8 mouse cellular contexts compared by ENCODE assay signal in genomic region chr13:58128768-58129671, GRCm38 (mm10). TPM values are rescaled to one million over a fixed set of nuclear protein-coding genes. Genes with fewer than 3 reads are reported as not detected.
DNase-seq lines count a peak whose midpoint lies in the region; ATAC-seq lines count a peak whose summit lies in the region.

No protein-coding gene starts in this region.

- H3K27ac ChIP-seq in hindbrain, embryonic 15.5 days (replicated peaks), result peak overlapping the region; percentile 100

- H3K36me3 ChIP-seq in hindbrain, embryonic 15.5 days, result no peaks in the 10 kb centered on the region

- under 1% methylated on average over 78 of the region's 83 CpGs for WGBS in hindbrain, embryonic 15.5 days

- H3K9me3 ChIP-seq in hindbrain, embryonic 15.5 days, result no peaks in the 10 kb centered on the region

- peak overlapping the region; percentile 81 for H3K4me2 ChIP-seq in hindbrain, embryonic 15.5 days

- no peaks in the 10 kb centered on the region for H3K27me3 ChIP-seq in hindbrain, embryonic 15.5 days

- peak overlapping the region; percentile 95 for H3K9ac ChIP-seq in hindbrain, embryonic 15.5 days

- peak; percentile 95 for DNase-seq in T-cell, adult 2 months (ENCODE audit: low spot score)
- peak; percentile 96 to 98 for DNase-seq in cerebellum, postnatal 36 days
- peak; percentile 96 for DNase-seq in frontal cortex, postnatal 36 days (ENCODE audit: low spot score in 2 of 2)
- peak; percentile 91 for DNase-seq in left cerebral cortex, adult 11 months (ENCODE audit: low spot score)
- peak; percentile 96 for DNase-seq in lung, postnatal 36 days
- DNase-seq in retina, embryonic 14.5 days (ENCODE audit: low spot score), result peak; percentile 96
- DNase-seq in thymus, postnatal 36 days, result peak; percentile 92 to 96

- H3K4me1 ChIP-seq in hindbrain, embryonic 15.5 days (replicated peaks), result peaks cover 26% of the 10 kb centered on the region

- H3K4me3 ChIP-seq in hindbrain, embryonic 15.5 days, result peak overlapping the region; percentile 84

- peak; percentile 97 for ATAC-seq in hindbrain, embryonic 15.5 days (ENCODE audit: low FRiP score, low read depth)

RNA-seq across cellular contexts. Expression of gene Hnrnpa0, which starts 0.7 kb away (rescaled TPM):
- polyA plus RNA-seq in hindbrain, embryonic 15.5 days (2015; fragmentation: Nextera tagmentation; extraction: Ambion mirVana), result 39.6 and 41.7 TPM in 2 replicates

RNA-seq across cellular contexts. Expression of gene Klhl3, which starts 15.6 kb away (rescaled TPM):
- polyA plus RNA-seq in hindbrain, embryonic 15.5 days (2015; fragmentation: Nextera tagmentation; extraction: Ambion mirVana), result 12.6 and 14.0 TPM in 2 replicates

RNA-seq across cellular contexts. Expression of gene Idnk, which starts 28.4 kb away (rescaled TPM):
- polyA plus RNA-seq in hindbrain, embryonic 15.5 days (2015; fragmentation: Nextera tagmentation; extraction: Ambion mirVana), result 54.2 and 55.9 TPM in 2 replicates

Comparison
In these comparisons a context has a peak if more than half of its experiments do, and no peak if none do; other contexts are left out.
1. Peak in every context shown above with its lines: DNase-seq, ATAC-seq, H3K4me3 ChIP-seq and H3K27ac ChIP-seq.